Mouse (Mus musculus) midbrain, postnatal 0 days (tissue): ENCODE measurements around the gene Tmem132b. TPM values are rescaled to one million over a fixed set of nuclear protein-coding genes. Genes with fewer than 3 reads are reported as not detected.

Experiments used
- ATAC-seq: fragments of 200-750 bp; cut with Nextera tagmentation; 2 replicates; pipeline ENCODE4 v1.8.0; 2017; ENCODE audit warnings: moderate number of reproducible peaks, mild to moderate bottlenecking, moderate TSS enrichment, moderate library complexity; ENCODE audit not compliant: low FRiP score
- DNase-seq: peaks from one replicate; pipeline ENCODE4 v3.0.0-alpha.2; 2015; ENCODE audit warnings: low spot score
- H3K27ac ChIP-seq: fragments of 300-500 bp; sonication (generic); 2 replicates; pipeline ENCODE4 v1.5.1; 2014; ENCODE audit warnings: low read depth, mild to moderate bottlenecking, low read length, mixed read lengths
- H3K27me3 ChIP-seq: fragments of 300-500 bp; sonication (generic); 2 replicates; pipeline ENCODE4 v1.6.1; 2014; ENCODE audit warnings: low read length, control low read depth, mixed read lengths; ENCODE audit not compliant: insufficient read depth
- H3K36me3 ChIP-seq: fragments of 300-500 bp; sonication (generic); 2 replicates; pipeline ENCODE4 v1.6.1; 2014; ENCODE audit warnings: low read length, control low read depth, mixed read lengths; ENCODE audit not compliant: insufficient read depth
- H3K4me1 ChIP-seq: fragments of 300-500 bp; sonication (generic); 2 replicates; pipeline ENCODE4 v1.6.1; 2014; ENCODE audit warnings: mild to moderate bottlenecking, control low read depth, antibody characterized with exemption, low read length, mixed read lengths; ENCODE audit not compliant: insufficient read depth
- H3K4me2 ChIP-seq: fragments of 300-500 bp; sonication (generic); 2 replicates; pipeline ENCODE4 v1.6.1; 2014; ENCODE audit warnings: low read depth, mild to moderate bottlenecking, low read length, mixed read lengths; ENCODE audit not compliant: poor library complexity, severe bottlenecking
- H3K4me3 ChIP-seq: fragments of 300-500 bp; sonication (generic); 2 replicates; pipeline ENCODE4 v1.5.1; 2014; ENCODE audit warnings: low read depth, mild to moderate bottlenecking, low read length, moderate library complexity
- H3K9ac ChIP-seq: fragments of 300-500 bp; sonication (generic); replicated peaks from 2 replicates; pipeline ENCODE4 v1.6.1; 2014; ENCODE audit warnings: mild to moderate bottlenecking, low read length, moderate library complexity, mixed read lengths; ENCODE audit not compliant: poor library complexity, severe bottlenecking
- H3K9me3 ChIP-seq: fragments of 300-500 bp; sonication (generic); 2 replicates; pipeline ENCODE4 v1.6.1; 2016; ENCODE audit warnings: low read length, control low read depth
- CTCF ChIP-seq: IDR thresholded peaks from 2 replicates; pipeline ENCODE4 v1.5.1; 2016; ENCODE audit warnings: antibody characterized with exemption, mild to moderate bottlenecking
- WGBS: fragments of 180-500 bp; shearing (Covaris S2); extraction: QIAGEN DNeasy Blood & Tissue Kit; methylation state at CpG from one replicate; pipeline ENCODE4 v1.1.7; 2014; 5-methylcytosine and 5-hydroxymethylcytosine counted together
- polyA plus RNA-seq: library from polyadenylated mRNA; unstranded; fragments of >200 nt; fragmentation: Nextera tagmentation; extraction: Ambion mirVana; gene quantifications from 2 replicates; pipeline ENCODE4 v1.2.1, GENCODE M21; 2015
- total RNA-seq: library from RNA; depleted of rRNA; stranded (reverse); fragments of >200 nt; gene quantifications from 2 replicates; pipeline ENCODE4 v1.2.3, GENCODE M21; 2014

The Tmem132b gene
- total and polyA plus RNA-seq, 2 experiments from 2014 or later, result 6.4 to 27.8 TPM

DNA sequence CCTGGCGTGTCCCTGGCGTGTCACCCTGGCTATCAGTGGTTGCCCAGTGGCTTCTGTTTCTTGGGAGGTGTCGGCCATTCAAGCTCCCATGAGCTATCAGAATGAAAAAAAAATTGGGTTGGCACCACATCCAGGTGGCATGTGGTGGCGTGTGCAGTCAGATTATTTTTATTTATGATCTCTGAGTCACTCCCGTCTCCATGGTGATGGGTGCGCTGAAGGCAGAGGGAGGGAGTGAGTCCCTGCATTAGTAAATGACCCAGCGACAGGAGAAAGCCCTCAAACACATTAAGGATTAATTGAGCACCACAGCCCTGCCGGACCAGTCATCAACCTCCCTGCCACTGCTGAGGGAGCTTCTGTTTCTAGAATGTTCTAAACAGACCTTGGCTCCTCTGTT is 52.3 kb downstream of the Tmem132b start:
- Histone ChIP-seq H3K9ac (no peak overlapping the region), H3K4me2 (no peak overlapping the region), H3K36me3 (no peaks in the 10 kb centered on the region), H3K4me1 (no peaks in the 10 kb centered on the region), H3K4me3 (no peak overlapping the region), H3K27me3 (no peaks in the 10 kb centered on the region), H3K27ac (no peak overlapping the region), H3K9me3 (no peaks in the 10 kb centered on the region)
- peak; percentile 49 for DNase-seq
- WGBS, result 62% methylated on average over 8 of the region's 8 CpGs
- no peak for TF ChIP-seq CTCF
- no peak for ATAC-seq

DNA sequence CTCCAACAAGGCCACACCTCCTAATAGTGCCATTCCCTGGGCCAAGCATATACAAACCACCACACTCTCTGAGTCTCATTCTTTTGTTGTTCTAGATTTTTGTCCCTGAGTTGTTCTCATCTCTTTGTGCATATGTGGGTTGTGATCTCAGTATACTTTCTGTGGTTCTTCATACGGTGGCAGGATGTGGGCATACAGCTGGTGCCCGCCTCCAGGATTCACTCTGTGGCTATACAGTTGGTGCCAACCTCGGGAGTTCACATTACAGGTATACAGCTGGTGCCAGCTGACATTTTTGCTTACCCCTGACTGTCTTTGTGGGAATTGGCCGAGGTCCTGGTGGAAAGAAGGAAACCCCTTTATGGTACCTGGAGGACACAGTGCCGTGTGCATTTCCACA is 53.6 kb downstream of the Tmem132b start:
- H3K27ac ChIP-seq, result no peak overlapping the region
- no peak overlapping the region for H3K4me3 ChIP-seq
- no peaks in the 10 kb centered on the region for H3K36me3 ChIP-seq
- no peak overlapping the region for H3K9ac ChIP-seq
- no peaks in the 10 kb centered on the region for H3K4me1 ChIP-seq
- whole genome bisulfite sequencing, result 86% methylated on average over 5 of the region's 5 CpGs
- DNase-seq (no peak), ATAC-seq (no peak)
- no peak overlapping the region for H3K4me2 ChIP-seq
- TF ChIP-seq CTCF, result no peak
- no peaks in the 10 kb centered on the region for H3K9me3 ChIP-seq
- H3K27me3 ChIP-seq, result no peaks in the 10 kb centered on the region

DNA sequence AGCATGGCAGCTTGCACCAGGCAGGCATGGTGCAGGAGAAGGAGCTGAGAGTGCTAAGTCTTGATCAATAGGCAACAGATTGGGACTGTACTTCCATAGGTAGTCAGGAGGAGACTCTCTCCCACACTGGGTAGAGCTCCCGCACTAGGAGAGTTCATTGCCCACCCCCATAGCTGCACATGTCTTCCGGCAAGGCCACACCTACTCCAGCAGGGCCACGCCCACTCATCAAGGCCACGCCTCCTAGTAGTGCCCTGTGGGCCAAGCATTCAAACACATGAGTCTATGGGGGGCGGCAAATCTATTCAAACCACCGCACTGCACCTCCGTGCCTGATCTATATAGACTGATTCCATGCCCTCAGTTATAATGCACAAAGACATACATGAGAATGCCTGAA is 56.6 kb downstream of the Tmem132b start:
- no peak overlapping the region for H3K4me2 ChIP-seq
- ATAC-seq, result no peak
- 69% methylated on average over 7 of the region's 7 CpGs for WGBS
- no peak overlapping the region for H3K9ac ChIP-seq
- H3K4me3 ChIP-seq, result no peak overlapping the region
- H3K36me3 ChIP-seq, result no peaks in the 10 kb centered on the region
- no peaks in the 10 kb centered on the region for H3K27me3 ChIP-seq
- no peak for DNase-seq
- no peaks in the 10 kb centered on the region for H3K9me3 ChIP-seq
- H3K4me1 ChIP-seq, result no peaks in the 10 kb centered on the region
- no peak for TF ChIP-seq CTCF
- no peak overlapping the region for H3K27ac ChIP-seq

DNA sequence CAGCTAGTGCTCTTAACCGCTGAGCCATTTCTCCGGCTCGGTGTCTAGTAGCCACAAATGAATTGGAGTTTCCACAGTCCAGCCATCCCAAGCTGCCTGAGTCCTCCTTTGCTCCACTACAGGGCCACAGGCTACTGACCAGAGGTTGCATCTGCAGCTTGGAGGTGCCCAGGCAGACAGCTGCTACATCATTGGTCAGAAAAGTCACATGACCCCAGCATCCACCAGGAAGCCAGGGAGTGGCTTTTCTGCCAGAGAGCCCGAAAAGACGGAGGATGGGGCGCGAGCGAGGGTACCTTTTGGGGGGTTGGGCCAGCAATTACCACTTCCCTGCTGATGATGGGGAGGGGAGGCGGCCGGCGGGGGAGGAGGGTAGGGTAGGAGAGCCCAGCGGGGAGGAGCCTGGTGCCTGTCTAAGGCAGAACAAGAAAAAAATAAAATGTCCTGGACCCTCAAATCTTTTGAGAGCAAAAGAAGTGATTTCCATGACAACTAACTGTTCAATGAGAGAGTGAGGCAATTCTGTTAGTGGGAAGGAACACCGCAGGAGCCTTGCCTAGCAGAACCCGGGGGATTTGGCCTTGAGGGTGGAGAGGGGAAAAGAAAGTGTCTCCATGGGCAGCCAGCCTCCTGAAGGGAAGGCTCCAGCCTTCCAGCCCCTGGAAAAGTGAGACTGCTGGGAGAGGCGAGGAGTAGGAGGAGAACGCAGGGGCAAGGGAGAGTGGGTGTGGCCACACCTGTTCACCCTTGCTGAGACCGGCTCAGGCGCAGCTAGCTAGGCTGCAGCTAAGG is 57.5 kb downstream of the Tmem132b start:
- 4% methylated on average over 18 of the region's 18 CpGs for WGBS
- peak; percentile 54 for DNase-seq
- no peak for TF ChIP-seq CTCF
- Histone ChIP-seq H3K4me2 (peak overlapping the region; percentile 48), H3K9ac (no peak overlapping the region; the same call in 1 of the 2 replicates), H3K4me3 (peak overlapping the region; percentile 23), H3K9me3 (no peaks in the 10 kb centered on the region), H3K4me1 (no peaks in the 10 kb centered on the region), H3K27ac (peak overlapping the region; percentile 38; the same call in 1 of the 2 replicates), H3K27me3 (no peaks in the 10 kb centered on the region), H3K36me3 (no peaks in the 10 kb centered on the region)
- ATAC-seq, result peak; percentile 71; the same call in 1 of the 2 replicates

DNA sequence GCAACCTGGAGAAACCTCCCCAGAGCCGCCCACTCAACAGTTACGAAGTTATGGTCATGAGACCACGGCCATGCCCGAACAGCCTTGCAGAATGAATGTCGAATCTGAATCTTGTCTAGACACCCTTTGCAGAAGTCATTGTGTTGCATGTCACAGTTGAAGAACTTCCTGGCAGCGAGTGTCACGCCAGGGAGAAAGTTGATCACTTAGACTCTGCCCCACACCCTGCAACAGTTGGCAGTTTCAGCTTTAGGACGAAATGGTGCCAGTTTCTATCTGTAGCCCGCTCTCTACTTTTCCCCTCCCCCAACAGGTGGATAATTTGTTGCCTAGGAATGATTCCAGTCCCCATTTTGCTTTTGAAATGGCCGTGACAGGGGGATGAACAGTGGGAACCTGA is 66.5 kb downstream of the Tmem132b start:
- Histone ChIP-seq H3K27ac (no peak overlapping the region), H3K4me3 (no peak overlapping the region), H3K36me3 (no peaks in the 10 kb centered on the region), H3K9ac (no peak overlapping the region), H3K9me3 (no peaks in the 10 kb centered on the region), H3K4me1 (no peaks in the 10 kb centered on the region), H3K27me3 (no peaks in the 10 kb centered on the region), H3K4me2 (no peak overlapping the region)
- DNase-seq, result no peak
- TF ChIP-seq CTCF, result no peak
- 83% methylated on average over 10 of the region's 10 CpGs for WGBS
- ATAC-seq, result no peak

DNA sequence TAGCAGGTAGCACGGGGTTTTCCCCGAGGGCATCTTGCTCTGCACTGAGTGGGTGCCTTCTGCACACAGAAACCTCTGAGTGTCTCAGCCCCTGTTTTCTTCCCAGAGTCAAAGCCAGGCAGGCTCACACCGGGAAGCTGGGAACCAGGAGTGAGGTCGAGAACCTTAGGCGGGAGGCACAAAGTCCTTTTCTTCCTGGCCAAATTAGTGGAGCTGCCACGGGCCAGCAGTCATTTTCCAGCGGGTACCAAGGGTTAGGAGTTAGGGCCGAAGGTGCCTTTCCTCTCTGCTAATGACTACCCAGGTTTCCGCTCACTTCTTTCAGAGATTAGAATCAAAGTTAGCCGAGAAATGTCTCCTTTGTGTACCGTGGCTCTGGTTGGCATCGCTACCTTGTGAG is 75.6 kb downstream of the Tmem132b start:
- Histone ChIP-seq H3K4me2 (no peak overlapping the region), H3K4me1 (no peaks in the 10 kb centered on the region), H3K9ac (no peak overlapping the region), H3K27ac (no peak overlapping the region), H3K4me3 (no peak overlapping the region), H3K36me3 (no peaks in the 10 kb centered on the region), H3K9me3 (no peaks in the 10 kb centered on the region), H3K27me3 (no peaks in the 10 kb centered on the region)
- 69% methylated on average over 12 of the region's 12 CpGs for WGBS
- no peak for TF ChIP-seq CTCF
- ATAC-seq (no peak), DNase-seq (no peak)
